Mouse (Mus musculus) kidney, adult 11 months (tissue): ENCODE results near the gene Rnf220.

Experiments
- DNase-seq: peaks from one replicate; pipeline ENCODE4 v3.0.0; 2022

Gene Rnf220

DNA sequence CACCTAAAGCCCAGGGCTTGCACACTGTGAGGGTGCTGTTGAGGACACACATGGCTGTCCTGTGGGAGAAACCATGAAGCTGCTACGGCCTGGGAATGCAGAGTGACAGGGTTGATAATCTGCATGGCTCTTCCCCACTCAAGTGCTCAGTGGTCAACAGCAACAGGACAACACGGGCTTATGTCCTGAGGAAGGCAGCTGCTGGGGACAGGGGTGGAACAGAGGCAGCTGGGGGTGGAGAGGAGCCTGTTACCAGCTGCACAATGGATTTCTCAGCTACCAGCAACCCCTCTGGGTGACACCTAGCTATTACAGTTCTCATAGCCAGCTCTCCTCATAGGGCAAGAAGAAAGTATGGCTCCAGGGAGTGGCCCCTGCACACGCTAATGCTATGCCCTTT lies 169.9 kb downstream of the Rnf220 start:
- no peak for DNase-seq

DNA sequence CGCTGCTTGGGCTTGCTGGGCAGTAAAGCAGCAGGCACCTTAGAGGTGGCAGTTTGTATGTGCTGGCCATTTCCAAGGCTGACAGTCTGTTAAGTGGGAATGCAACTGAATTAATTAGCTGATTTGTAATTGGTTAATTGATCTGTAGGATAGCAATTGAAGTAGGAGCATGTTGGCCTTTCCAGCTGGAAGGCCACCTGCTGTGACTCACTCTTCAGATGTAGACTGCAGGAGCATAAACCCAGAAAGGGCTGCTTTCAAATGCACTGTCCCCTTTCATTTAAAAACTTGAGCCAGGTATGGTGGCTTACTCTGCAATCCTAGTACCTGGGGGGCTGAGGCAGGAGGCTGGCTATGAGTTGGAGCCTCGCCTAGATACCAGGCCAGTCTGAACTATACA lies 171.8 kb downstream of the Rnf220 start:
- DNase-seq: no peak

DNA sequence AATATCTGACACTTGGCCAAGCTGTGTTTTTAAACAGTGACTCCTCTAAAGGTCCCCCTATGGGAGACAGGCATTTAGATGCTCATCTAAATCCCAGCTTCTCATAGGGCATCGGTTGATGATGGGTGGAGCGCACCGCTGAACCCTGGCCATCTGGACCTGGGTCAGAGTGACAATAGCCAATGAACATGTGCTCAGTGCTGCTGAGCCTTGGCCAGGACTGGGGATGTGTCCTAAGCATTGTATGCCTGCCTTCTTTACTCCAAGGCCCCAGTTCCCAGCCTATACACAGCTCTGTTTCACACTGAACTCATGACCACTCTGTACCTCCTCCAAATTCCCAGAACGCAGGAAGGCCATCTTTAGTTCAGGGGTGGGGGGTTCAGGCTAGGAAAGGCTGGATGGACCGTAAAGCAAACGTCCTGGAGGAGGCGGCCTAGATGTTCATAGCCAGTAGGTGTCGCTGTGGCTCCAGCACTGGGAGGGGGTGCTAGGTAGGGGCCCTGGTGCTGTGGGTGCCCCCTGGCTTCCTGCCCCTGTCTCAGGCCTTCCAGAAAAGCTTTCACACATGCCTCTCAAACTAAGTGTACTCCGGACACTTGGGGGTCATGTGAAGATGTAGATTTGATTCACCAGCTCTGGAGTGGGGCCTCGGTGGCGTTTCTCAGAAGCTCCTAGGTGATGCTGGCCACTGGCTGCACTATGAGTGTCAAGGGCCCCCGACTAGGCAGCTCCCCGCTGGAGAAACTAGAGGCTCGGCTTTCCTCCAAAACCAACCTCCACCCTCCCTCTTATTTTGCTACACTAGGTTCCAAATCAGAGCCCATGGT lies 173.1 kb downstream of the Rnf220 start:
- DNase-seq: peak; percentile 36

DNA sequence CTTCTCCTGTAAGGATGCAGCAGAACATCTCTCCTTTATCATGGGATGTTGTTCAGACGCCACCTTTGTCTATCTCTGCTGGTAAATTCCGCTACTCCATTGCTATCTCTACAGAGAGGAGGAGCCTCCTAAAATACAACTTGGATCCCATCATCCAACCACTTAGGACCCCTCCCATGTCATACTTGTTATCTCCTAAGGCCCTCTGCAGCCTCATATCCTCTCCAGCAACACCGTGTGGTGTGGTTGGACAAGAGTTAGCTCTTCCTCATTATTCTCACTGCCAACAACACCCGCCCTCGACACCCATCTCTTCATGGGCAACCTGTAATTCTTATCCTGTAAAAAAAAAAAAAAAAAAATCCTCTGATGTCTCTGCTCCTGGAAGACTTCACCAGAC lies 175.8 kb downstream of the Rnf220 start:
- DNase-seq: no peak

DNA sequence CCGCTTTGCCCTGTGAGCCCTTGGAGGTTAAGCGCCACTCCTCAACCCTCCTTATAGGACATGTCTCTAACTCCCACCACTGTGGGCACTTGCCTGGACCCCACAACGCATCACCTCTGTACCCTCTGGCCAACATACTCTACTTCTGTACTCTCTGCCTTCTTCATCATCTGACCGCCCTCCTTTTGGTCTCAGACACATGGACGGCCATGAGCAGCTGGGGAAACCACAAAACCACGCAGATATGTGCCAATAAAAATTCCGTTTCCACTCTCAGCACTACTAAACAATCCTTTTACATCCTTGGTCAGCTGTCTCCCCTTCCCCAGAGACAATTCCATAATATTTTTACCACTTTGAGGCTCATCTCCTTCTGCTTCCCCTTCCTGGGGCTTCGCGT lies 178.3 kb downstream of the Rnf220 start:
- DNase-seq: no peak

DNA sequence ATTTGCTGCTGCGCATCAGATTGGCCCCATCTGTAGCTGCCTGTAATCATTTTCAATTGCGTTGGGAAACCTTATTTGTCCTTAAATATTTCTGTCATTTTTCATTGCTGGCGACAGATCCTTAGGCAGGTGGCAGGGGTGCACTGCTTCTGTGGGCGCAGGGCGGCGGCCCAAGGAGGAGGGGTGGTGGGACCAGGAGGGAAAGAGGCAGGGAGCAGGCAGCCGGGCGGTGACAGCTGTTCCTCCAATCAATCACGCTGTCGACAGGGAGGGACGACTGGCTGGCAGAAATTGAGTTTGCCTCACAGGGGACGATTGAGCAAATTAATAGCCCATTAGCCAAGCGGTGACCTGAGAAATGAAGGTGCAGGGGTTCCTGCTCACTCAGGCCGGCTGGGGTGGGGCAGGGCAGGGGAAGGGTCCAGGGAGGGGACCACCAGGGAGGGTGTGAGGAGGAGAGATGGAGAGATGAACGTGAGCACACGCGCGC lies 179.1 kb downstream of the Rnf220 start:
- DNase-seq: no peak

DNA sequence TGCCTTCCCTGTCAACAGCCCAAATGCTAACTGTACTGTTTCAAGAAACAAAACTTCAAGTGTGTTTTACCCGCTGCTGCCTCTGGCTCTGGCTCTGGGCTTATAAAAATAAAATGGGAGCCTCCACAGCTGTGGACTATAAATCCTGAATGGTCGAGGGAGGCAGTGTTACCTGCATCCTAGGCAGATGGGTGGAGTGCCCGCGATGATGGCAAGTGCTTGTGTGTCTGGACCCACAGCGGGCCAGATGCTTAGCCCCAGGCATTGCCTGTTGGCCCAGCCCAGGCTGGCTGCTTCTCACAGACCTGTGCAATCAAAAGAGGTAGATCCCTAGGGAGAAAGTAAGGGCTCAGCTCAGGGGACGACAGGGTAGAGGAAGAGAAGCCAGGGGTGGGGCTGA lies 180.1 kb downstream of the Rnf220 start:
- DNase-seq: no peak

DNA sequence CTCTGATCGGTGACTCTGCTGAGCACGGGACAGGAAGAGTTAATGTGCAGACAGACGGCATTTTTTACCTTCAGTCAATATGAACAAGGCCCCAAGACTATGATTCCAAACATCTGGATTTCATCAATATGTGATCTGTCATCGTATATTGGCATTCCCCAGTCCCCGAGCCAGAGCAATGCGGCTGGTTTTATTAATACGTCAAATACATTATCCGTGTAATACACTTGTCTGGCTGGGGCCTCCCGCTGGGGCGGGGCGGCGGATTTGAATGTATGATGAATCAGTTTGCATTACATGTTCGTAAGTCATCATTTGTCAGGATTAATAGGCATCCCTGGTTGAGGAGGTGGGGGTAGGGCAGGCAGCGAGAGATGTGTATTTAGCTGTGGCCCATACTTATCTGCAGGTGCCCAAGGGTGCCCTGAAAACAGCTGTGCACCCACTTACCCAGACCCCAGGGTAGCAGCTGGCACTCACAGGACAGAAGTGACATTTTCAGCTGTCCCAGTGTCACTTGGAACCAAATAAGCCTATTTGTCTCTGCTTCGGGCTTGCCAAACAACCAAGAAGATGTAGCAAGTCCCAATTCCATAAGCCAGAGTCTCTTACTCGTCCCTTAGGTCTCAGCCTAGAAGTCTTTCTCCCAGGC lies 181.9 kb downstream of the Rnf220 start:
- DNase-seq: no peak

DNA sequence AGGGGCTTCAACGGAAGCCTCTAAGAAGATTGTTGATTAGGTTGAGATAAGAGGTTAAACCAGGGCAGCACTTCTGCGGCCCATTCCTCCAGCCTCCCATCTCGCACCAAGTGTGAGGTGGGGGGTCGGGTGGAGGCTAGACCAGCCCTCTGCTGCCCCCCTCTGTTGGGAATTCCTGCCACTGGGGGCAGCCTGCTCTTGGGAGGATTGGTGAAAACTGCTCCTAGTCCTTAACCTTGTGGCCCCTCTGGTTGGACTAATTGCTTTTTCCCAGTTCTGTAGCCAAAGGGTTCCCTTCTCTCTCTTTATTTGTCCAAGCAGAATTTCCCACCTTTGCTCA lies 183.8 kb downstream of the Rnf220 start:
- DNase-seq: no peak

DNA sequence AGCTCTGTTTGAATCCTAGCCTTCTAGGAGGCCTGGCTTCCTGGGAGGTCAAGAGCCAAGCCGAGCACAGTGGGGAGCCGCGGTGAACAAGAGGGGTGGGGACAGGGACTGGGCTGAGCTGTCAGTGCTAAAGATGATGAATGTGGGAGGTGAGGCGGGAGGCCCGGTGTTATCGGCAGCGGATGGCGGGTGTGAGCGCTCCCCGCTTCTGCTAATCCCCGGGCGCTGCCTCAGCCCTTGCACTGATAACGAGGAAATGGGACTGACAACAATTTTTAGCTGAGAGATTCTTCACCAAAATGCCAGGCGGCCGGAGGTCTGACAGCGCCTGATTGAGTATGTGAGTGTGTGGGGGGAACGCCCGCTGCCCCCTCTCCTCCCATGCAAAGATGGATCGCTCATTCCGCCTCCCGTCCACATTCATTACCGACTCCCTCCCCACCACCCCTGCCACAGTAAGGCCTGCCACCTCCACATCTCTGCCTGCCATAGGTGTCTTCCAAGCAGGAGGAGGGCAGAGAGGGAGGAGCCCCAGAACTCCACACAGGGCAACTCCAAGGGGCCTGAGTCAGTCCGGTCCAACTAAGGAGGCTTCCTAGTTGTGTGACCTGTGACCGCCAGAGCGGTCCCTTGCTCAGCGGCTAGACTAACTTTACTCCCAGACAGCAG lies 184.3 kb downstream of the Rnf220 start:
- no peak for DNase-seq

DNA sequence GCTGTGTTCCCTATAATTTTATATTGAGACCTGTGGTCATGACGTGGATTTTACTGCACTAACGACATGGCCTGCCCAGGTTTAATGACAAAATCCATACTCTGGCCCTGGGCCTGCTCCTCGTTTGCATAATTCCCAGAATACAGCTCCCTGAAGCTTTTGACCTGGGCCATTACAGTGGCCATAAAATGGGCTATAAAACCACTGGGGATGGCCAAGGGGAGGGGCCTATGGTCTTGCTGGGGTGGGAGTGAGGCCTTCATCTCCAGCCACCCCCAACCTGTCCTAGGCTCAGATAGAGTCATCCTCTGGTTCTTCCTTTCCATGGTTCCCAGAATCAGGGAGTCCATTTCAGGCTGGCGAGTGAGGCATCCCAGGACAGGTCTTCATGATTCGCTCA lies 185.0 kb downstream of the Rnf220 start:
- DNase-seq: no peak

DNA sequence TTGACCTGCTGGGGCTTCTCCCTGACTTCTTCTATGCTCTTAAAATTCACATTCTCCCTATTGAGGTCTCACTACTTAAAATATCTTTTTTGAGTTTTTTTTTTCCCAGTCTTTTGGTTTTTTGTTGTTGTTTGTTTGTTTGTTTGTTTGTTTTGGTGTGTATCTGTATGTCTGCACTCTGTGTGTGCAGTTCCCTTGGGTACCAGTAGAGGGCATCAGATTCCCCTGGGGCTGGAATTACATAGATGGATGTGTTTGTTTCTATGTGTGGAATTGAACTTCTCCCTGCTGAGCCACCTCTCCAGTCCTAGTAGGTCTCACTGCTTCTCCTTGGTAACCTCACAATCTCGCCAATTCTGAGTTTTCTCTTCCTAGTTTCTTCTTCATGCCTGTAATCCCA lies 187.4 kb downstream of the Rnf220 start:
- no peak for DNase-seq

DNA sequence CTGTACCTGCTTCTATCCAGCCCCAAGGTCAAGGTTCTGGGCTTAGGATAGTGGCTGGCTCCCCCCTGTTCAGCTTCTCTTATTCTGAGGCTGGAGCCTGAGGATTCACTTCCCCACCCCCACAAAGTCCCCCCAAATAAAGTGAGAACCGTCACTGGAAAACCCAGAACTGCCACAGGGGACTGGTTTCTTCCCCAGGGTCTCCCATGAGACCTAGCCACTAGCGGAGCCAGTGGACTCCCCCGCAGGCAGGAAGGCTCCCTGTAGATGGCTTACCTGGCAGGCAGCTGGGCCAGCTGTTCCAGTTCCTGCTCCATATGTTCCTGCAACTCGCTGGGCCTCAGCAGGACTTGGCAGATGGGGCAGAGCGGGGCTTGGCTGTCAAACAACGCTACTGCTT lies 189.6 kb downstream of the Rnf220 start:
- no peak for DNase-seq

DNA sequence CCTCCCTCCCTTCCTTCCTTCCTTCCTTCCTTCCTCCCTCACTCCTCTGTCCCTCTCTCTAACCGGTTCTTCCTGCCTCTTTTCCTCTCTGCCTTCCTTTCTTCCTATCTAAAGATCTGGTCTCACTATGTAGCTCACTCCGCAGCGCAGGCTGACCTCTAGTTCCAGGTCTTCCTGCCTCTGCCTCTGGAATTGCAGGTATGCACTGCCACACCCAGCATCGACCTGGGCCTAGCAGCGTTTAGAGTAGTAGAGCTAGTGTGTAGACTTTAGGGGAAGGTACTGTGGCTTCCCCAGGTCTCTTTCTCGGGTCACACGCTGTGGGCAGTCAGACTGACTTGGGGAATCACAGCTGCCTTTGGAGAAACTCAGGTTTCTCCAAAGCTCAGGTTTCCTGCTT lies 191.4 kb downstream of the Rnf220 start:
- DNase-seq: no peak

DNA sequence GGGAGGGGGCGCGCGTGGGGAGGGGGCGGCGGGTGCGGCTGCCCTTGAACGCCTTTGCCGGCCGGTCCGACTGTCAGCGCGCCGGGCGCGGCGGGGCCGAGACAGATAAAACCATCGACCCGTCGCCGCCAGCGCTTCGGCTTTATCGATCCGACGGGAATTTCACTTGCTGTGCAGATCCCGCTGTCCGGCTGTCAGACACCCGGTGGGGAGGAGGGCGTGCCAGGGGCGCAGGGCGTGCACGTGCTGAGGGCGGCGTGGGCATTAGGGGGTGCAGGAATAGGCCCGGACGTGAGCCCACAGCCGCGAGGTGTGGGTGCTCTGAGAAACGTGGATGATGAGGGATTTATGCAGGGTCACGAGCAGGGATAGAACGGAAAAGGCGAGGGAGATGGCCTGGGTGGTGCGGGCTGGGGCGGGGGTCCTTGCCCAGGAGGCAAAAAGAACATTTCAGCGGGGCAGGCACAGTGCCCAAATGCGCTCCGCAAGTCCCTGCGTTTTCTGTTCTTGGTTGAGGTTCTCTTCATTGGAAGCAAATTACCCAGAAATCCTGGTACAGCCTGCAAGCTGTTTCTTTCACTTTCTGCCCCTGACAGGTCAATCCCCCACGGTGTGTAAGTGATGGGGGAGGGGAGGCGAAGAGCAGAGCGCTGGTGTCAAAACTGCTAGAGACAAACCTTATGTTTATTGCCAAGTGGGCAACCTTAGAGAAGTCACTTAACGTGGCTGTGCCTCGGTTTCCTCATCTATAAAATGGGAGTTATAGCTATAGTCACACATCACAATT lies 192.4 kb downstream of the Rnf220 start:
- no peak for DNase-seq

DNA sequence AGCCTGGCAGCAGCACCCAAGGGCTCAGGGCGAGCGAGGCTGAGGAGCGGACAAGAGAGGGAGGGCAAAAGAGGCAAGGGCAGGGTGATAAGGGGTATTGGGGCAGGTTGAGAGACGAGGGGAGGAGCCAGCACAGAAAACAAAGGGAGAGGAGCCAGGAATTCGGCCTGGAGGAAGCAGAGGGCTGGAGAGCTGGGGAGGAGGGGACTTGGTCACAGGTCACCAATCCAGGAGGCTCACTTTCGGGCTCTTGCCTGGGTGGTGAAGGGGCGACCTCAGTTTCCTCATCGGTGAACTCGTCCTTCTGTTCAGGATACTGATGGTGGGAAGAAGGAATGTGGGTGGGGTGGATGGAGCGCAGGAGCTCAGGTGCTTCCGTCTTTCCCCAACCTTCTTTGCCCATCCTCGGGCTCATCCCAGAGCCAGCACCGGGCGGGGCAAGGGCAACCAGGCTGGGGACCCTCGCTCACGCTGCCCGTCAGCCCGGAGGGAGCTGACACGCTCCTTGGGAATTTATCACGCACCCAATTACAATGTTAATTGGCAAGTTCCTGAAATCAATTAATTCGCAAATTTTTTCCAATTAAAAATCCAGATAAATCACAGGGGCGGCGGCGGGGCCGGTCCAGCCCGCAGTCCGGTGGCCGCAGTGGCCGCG lies 193.1 kb downstream of the Rnf220 start:
- no peak for DNase-seq

DNA sequence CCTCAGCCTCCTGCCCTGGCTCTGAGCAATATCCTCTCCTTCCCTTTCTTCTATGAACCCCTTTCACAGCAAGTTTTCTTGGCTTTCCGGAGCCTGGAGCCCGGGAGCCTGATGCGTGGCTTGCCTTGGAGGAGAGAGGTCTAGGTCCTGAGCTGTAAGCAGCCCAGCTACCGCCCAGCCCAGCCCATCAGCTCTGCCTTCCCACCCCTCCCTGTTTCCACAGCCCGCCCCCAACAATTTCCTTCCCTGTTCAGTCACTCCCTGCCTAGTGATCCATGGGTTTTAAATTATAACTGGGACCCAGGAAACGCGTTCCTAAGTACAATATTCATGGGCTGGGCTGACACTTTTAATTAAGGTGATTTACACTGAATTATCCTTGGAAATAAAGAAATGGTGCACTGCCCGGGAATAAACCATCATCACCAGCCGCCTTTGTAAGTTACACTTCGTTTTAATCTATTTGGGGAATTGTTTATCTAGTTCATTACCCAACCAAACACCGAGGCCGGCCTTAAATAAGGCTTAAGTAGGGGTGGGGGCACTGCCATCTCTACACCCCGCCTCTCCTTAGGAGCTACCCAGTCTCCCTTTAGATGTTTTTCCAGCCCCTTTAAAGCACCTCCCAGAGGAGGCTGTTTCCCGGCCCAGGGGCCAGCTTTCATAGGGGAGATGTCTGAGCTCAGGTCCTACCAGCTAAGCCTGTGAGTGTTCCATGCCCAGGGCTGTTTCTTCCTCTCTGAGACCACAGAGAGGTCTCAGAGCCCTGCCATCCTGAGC lies 194.6 kb downstream of the Rnf220 start:
- DNase-seq: no peak

DNA sequence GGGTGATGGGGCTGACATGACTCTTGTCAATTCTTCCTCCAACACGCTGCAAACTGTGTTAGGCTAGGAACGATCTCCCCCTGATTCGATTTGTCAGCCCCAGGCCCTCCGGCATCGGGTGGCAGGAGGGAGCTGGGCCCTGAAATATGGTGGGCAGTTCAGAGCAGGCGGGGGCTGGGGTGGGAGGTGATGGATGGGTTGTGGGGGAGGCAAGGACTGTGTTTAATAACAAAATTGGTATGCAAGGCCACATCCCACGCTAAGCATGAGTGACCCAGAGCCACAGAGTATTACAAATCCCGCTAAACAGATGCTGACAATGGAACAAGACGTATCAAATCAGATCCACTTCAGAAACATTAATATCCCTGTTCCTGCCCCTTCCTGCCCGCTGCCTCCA lies 196.9 kb downstream of the Rnf220 start:
- DNase-seq: no peak

DNA sequence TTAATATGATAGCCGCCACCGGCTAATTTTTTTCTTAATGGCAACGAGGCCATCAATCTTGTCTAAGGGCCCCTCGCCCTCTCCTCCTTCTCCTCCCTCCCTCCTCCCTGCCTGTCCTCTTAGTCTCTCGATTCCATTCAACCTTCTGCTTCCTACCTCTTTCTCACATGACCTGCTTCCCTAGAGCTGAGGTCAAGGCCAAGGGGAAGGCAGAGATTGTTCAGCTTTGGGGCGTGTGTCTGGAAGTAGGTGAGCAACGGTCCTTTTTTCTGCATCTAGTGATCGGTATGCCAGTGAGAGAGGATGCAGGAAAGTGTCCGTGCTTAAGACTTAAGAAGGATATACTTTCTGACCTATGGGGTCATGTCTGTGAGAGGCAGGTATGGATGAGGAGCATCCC lies 199.0 kb downstream of the Rnf220 start:
- DNase-seq: no peak

DNA sequence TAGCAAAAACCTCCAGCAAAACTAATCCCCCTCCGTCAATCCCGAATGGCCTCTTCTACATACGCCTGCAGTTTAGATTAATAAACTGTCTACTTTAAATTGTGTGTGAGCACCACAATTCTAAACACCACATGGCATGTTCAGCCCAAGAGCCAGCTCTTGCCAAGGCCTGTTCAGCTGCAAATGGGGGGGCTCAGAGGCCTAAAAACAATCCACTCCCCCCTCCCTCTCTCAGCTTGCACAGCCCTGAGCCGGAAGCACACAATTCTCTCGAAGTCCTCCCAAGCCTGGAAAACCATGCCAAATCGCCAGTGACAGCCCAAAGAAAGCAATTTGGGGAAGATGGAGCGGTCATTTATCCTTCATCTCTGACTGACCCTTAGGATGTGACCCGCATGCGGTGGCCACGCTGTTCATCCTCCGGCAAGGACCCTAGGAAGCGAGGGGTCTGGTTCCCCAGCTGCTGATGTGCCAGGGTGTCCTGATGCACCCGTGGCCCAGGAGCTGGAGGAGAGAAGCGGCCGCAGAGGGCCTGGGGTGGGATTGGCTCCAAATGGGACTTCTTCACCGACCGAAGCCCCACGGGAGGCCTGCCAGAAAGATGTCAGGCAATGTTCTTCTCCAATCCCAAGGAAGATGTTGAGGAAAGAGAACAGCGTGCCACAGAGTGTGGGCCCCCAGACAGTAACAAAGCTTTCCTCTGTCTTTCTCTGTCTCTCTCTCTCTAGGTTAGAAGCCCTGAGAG lies 199.8 kb downstream of the Rnf220 start:
- no peak for DNase-seq

DNA sequence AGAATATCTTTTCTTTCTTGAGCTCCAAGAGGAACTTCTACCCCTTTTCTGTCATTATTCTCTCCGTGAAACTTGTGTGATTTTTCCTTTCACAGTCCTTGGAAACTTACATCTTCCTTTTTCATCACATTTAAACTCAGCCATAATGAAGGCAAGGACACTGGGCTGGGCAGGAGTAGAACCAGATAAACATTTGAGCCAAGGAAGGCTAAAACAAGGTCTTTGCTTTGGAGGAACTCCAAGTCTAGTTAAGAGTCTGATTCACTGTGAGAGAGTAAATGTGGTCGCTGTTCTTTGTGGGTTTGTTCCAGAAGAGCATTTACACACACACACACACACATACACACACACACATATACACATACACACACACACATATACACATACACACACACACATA lies 205.2 kb downstream of the Rnf220 start:
- DNase-seq: no peak
